Mouse (Mus musculus): ENCODE results near the gene Ubc. TPM values are rescaled to one million over a fixed set of nuclear protein-coding genes. Genes with fewer than 3 reads are reported as not detected.

Ubc gene
- polyA plus RNA-seq, 1 experiment from 2014 or later, result 966 TPM

DNA sequence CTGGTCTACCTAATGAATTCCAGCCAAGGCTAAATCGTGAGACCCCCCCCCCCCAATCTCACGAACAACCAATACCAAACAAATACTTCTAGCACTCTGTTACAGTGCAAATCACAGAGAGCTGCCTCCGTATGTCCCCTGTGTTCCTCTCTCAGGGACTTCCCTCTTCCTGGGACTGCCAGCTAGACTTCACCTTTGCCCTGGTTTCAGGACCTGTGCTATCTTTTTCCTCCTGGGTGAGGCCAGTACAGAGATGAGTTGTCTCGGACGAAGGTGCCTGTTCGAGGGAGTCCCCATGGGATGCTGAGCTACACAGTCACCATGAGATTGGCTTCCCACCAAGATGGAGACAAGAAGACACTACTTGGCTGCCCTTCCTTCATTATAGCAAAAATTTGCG, 41.9 kb downstream of the Ubc start:
- no peak for DNase-seq (ENCODE audit: low spot score)
- Histone ChIP-seq H3K4me3 (no peak overlapping the region), H3K27me3 (ENCODE audit: insufficient read depth, poor library complexity, severe bottlenecking) (no peaks in the 10 kb centered on the region), H3K4me1 (peaks cover 8% of the 10 kb centered on the region), H3K36me3 (no peaks in the 10 kb centered on the region), H3K27ac (no peak overlapping the region), H3K9me3 (peaks cover 3% of the 10 kb centered on the region; the same call in 1 of the 2 replicates)
- WGBS, result 69% methylated on average over 7 of the region's 7 CpGs

DNA sequence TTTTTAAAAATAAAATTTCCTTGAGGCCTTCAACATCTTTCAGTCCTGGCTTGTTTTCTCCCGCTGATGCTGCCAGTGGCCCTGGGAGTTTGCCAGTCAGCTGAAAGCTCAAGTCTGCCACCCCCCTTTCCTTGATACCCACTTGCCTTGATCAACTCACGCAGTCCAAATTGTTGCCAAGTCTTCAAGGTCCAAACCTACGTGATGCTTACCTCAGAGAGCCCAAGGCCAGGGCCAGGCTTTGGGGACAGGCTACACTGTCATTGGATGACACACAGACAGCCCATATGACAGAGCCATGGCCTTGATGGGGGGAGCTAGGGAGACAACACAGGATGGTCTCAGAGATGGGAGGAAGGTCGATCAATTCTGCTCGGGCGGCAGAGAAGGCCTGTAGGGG, 45.7 kb downstream of the Ubc start:
- H3K36me3 ChIP-seq, result no peaks in the 10 kb centered on the region
- H3K4me1 ChIP-seq, result peaks cover 29% of the 10 kb centered on the region
- no peak overlapping the region for H3K4me3 ChIP-seq
- 87% methylated on average over 6 of the region's 6 CpGs for WGBS
- H3K27me3 ChIP-seq (ENCODE audit: insufficient read depth, poor library complexity, severe bottlenecking), result no peaks in the 10 kb centered on the region
- H3K27ac ChIP-seq, result no peak overlapping the region
- DNase-seq (ENCODE audit: low spot score), result no peak
- H3K9me3 ChIP-seq, result no peaks in the 10 kb centered on the region

DNA sequence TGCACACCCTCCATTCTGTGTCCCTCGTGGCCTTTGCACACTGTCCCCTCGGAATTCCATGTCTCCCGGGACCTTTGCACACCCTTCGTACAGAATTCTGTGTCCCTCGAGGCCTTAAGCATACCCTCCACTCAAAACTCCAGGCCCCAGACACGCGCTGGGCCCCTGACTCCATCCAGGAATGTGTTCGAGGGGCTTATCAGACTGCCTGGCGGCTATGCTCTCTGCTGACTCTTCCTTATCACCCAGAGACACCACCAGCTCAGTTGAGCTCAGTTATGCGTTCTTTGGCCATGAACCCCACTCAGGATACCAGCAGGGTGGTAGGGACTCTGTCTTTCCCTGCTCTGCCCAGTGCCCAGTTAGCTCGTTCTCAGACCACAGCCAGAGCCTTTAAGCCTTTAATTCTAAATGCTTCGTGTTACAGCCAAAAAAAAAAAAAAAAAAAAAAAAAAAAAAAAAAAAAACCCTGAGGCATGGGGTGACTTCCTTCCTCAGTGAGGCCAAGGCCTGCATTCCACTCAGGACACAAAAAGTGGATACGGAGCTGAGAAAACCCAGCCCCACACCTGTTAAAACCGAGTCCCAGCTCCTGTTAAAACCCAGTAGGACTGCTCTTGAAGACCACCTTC, 48.4 kb downstream of the Ubc start:
- no peaks in the 10 kb centered on the region for H3K36me3 ChIP-seq
- H3K4me3 ChIP-seq, result peak overlapping the region; percentile 94
- peak; percentile 86 for DNase-seq (ENCODE audit: low spot score)
- peak overlapping the region; percentile 94 for H3K27ac ChIP-seq
- H3K27me3 ChIP-seq (ENCODE audit: insufficient read depth, poor library complexity, severe bottlenecking), result no peaks in the 10 kb centered on the region
- peaks cover 48% of the 10 kb centered on the region for H3K4me1 ChIP-seq
- WGBS, result 19% methylated on average over 14 of the region's 14 CpGs
- no peaks in the 10 kb centered on the region for H3K9me3 ChIP-seq

DNA sequence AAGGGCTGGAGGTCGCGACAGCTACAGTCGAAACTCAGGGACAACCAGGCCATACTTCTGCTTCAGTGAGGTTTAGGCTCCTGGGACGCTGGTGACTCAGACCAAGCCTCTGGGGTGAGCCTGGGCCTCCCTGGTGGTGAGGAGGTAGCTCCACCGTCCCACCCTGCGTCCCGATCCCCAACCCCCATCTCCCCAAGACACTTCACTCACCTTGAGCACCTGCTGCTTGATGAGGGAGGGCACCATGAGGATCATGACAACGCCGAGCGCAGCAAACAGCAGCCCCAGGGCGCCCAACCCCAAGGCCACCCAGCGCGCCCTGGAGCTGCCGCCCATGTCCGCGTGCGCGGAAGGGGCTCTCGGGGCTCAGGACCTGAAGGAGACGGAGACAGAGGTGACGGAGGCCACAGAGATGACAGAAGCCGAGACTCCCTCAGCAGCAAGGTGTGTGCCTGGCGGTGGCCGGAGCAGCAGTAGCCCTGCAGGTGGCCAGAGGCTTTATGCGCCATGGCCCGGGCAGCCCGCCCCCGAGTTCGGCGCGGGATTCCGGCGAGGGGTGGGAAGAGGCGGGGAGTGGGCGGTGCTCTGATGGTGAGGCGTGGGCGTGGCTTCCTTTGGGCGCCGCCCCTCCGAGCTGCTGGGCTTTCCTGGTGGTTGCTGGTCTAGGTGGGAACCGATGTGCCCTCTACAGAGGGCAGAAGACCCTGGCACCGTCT, 49.3 kb downstream of the Ubc start, which contains the start of gene Scarb1:
TSS of gene Scarb1 (minus strand) at position 548 of the 716 bp plus-strand sequence.
- H3K27ac ChIP-seq, result peak within 1 kb of the TSS; percentile 94
- peak; percentile 95 for DNase-seq (ENCODE audit: low spot score)
- WGBS, result under 1% methylated on average over 42 of the region's 42 CpGs
- no peaks in the 10 kb centered on the region for H3K9me3 ChIP-seq
- H3K27me3 ChIP-seq (ENCODE audit: insufficient read depth, poor library complexity, severe bottlenecking), result no peaks in the 10 kb centered on the region
- no peaks in the 10 kb centered on the region; the same call in 1 of the 2 replicates for H3K36me3 ChIP-seq
- peaks cover 49% of the 10 kb centered on the region for H3K4me1 ChIP-seq
- peak within 1 kb of the TSS; percentile 94 for H3K4me3 ChIP-seq

DNA sequence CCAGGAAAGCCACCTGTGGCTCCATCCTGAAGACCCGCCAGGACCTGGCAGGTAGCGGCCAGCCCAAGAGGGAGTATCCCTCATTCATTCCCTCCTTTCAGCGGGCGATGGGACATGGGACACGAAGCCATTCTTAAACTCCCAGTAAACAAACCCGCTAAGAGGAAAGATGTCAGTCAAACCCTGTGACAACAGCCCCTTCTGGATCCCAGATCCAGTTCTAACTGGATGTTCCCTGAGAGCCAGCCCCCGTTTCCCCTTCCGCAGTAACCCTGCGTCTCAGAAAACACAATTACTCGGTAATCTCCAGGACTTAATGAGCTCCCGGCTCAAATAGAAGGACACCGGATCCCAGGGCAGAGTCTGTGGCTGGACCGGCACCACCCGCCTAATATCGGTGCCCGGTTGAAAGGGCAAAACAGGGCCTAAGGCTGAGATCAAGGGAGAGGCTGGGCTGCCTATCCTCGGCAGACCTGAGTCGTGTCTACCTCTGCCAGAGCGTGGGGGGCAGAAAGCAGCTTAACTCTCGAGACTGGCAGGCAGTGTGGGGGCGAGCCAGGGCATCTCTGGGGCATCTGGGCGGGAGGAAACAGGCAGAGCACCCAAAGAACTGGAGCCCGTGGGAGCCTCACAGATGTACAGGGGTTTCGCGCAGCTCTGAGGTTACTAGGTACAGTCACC, 50.0 kb downstream of the Ubc start:
- no peaks in the 10 kb centered on the region; the same call in 1 of the 2 replicates for H3K36me3 ChIP-seq
- peak overlapping the region; percentile 94 for H3K27ac ChIP-seq
- H3K4me3 ChIP-seq, result peak overlapping the region; percentile 94
- DNase-seq (ENCODE audit: low spot score), result peak; percentile 82
- no peaks in the 10 kb centered on the region for H3K27me3 ChIP-seq (ENCODE audit: insufficient read depth, poor library complexity, severe bottlenecking)
- peaks cover 49% of the 10 kb centered on the region for H3K4me1 ChIP-seq
- H3K9me3 ChIP-seq, result no peaks in the 10 kb centered on the region
- 2% methylated on average over 25 of the region's 25 CpGs for WGBS

DNA sequence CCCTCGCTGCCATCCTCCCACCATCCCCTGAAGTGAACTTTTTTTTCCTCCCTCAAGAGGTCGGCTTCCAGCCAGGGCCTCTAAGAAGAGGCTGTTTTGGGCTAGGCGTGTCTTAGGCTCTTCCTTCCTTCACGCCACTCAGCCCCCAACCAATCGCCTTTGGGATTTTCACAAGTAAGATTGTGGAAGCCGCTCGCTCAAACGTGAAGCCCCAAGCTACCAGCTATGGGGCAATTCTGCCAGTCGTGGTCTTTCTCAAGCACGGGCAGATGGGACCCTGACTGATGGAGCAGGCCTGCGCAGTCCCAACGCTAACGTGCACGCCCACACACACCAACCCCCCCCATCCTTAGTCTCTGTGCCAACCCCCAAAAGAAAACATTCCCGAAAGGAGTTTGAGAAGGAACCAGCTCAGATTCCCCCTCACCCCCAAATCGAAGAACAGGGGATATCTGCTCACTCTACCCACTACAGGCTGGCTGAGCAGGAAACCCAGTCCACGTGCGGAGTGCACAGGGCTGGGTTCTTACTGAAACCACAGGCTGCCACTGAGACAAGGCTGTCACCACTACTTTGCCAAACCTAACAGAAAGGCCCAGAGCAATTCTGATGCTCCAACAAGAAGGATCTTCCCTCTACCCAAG, 50.8 kb downstream of the Ubc start:
- Histone ChIP-seq H3K27me3 (ENCODE audit: insufficient read depth, poor library complexity, severe bottlenecking) (no peaks in the 10 kb centered on the region), H3K4me3 (peak overlapping the region; percentile 94), H3K4me1 (peaks cover 56% of the 10 kb centered on the region), H3K36me3 (no peaks in the 10 kb centered on the region; the same call in 1 of the 2 replicates), H3K9me3 (no peaks in the 10 kb centered on the region), H3K27ac (peak overlapping the region; percentile 94)
- 6% methylated on average over 18 of the region's 18 CpGs for WGBS
- peak; percentile 88 for DNase-seq (ENCODE audit: low spot score)

DNA sequence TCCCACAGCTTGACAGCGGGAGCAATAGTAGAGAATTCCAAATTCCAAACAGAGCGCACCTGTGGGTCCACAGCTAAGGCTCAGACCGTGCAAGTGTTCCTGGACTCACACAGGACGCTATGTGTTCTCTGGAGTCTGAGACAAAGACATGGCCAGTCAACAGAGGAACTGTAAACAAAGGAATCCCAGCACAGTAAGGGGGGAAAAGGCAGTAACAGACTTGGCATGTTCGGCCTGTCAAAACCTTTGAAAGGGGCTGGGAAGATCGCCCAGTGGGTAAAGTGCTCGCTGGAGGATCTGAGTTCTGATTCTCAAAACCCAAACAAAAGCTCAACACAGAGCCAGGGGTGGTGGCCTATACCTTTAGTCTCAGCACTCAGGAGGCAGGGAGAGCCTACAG, 52.5 kb downstream of the Ubc start:
- Histone ChIP-seq H3K4me1 (peaks cover 71% of the 10 kb centered on the region), H3K27ac (peak overlapping the region; percentile 79)
- WGBS, result 80% methylated on average over 7 of the region's 7 CpGs

DNA sequence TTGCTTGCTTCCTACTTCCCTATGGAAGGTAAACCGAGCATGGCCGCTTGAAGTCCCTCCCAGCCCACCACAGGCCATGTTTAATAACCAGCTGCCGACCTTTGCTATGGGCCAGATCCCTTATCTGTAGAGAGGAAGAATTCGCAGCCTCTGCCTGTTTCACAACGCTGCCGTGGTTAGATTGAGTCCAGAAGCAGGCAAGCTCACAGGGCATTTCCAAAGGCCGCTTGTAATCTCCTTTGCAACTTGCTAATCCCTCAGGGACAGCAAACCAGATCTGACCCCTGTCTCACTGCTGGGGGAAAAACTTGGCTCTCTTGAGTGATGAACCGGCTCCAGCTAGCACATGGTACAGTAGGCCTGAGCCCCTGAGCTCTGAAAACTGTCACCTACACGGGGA, 53.0 kb downstream of the Ubc start:
- WGBS, result 28% methylated on average over 9 of the region's 9 CpGs
- Histone ChIP-seq H3K9me3 (no peaks in the 10 kb centered on the region), H3K36me3 (no peaks in the 10 kb centered on the region; the same call in 1 of the 2 replicates), H3K4me3 (peak overlapping the region; percentile 6; the same call in 1 of the 2 replicates), H3K27ac (peak overlapping the region; percentile 79), H3K27me3 (ENCODE audit: insufficient read depth, poor library complexity, severe bottlenecking) (no peaks in the 10 kb centered on the region), H3K4me1 (peaks cover 73% of the 10 kb centered on the region)
- no peak for DNase-seq (ENCODE audit: low spot score)

More for the DNA sequence above, 52.5 kb downstream of the Ubc start:
- H3K36me3 ChIP-seq, result no peaks in the 10 kb centered on the region; the same call in 1 of the 2 replicates
- H3K4me3 ChIP-seq, result 0 out of 2 replicates have a peak overlapping the region, but pooled peaks have one; percentile 1
- H3K27me3 ChIP-seq (ENCODE audit: insufficient read depth, poor library complexity, severe bottlenecking), result no peaks in the 10 kb centered on the region
- DNase-seq (ENCODE audit: low spot score), result no peak
- no peaks in the 10 kb centered on the region for H3K9me3 ChIP-seq

Other genes with a start within 250 kb of the Ubc start
- gene Ncor2, start 211.0 kb downstream of the Ubc start, polyA plus RNA-seq (2016; fragmentation: Nextera tagmentation; extraction: Ambion mirVana), result 17.8 and 23.3 TPM in 2 replicates
- gene Scarb1, start 49.1 kb downstream of the Ubc start, polyA plus RNA-seq (2016; fragmentation: Nextera tagmentation; extraction: Ambion mirVana), result 73.1 and 94.3 TPM in 2 replicates
- gene Gm10382, start 880 bp downstream of the Ubc start, polyA plus RNA-seq (2016; fragmentation: Nextera tagmentation; extraction: Ambion mirVana), result 0.34 and 0.67 TPM in 2 replicates
- gene Dhx37, start 43.9 kb upstream of the Ubc start, polyA plus RNA-seq (2016; fragmentation: Nextera tagmentation; extraction: Ambion mirVana), result 15.9 and 18.7 TPM in 2 replicates
- 45.6 and 52.9 TPM in 2 replicates for gene Bri3bp, start 51.4 kb upstream of the Ubc start, polyA plus RNA-seq (2016; fragmentation: Nextera tagmentation; extraction: Ambion mirVana)
- 24.2 and 30.1 TPM in 2 replicates for gene Aacs, start 85.6 kb upstream of the Ubc start, polyA plus RNA-seq (2016; fragmentation: Nextera tagmentation; extraction: Ambion mirVana)
- 0.04 TPM in 1 of 2 replicates, not detected in the other for gene Tmem132b, start 141.6 kb upstream of the Ubc start, polyA plus RNA-seq (2016; fragmentation: Nextera tagmentation; extraction: Ambion mirVana)

All from heart, embryonic 10.5 days (tissue).